Mouse (Mus musculus): ENCODE results near the gene Eif4enif1. TPM values are rescaled to one million over a fixed set of nuclear protein-coding genes. Genes with fewer than 3 reads are reported as not detected.
A peak's percentile ranks its signal among the peaks of the same experiment; 100 is the strongest.

Eif4enif1 gene
- polyA plus RNA-seq, 1 experiment from 2014 or later: 43.2 TPM

DNA sequence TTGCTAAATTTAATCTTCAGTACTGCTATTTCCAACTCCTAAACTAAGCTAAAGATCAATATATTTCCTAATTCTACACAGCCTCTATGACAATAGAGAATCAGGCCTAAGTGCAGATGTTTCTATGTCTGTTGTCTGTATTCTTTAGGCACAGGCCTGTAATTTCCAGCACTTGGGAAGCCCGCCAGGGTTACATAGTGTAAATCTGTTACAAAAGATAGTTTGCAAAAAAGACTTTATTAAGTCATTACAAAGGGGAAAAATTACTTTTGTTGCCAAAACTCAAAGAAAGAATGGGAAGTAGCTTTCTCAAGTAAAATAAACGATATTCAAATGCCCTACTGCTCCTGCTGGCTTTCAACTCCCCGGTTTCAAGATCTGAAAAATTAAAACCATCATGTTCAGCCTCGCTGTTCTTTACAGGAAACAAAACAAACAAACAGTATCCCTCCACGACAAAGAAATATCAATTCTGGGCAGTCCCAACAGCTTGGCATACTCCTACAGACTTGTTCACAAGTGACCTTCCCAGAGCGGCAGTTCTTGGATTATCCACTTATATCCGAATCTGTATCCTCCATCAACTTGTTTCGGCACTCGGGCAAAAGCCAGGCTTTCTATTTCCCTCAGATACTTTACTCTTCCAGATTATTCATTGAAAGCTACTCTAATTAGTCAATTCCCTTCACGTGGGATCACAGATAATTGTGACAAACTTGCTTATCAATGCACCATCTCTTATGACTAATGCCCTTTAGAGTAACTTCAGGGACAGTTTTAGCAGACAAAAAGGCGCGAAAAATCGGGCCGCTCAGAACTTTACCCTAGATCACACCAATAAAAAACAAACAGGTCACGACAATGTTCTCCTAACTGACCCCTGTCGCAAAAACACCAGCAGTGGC is 614 bp upstream of the Eif4enif1 start:
- H3K36me3 ChIP-seq (ENCODE audit: control insufficient read depth, insufficient read depth, low read length): peaks cover 4% of the 10 kb centered on the region; the same call in 1 of the 2 replicates
- no peaks in the 10 kb centered on the region for H3K4me1 ChIP-seq (ENCODE audit: control insufficient read depth, insufficient read depth, low read length)
- no peaks in the 10 kb centered on the region for H3K9me3 ChIP-seq (replicated peaks; ENCODE audit: control insufficient read depth, low read length)
- H3K9ac ChIP-seq (ENCODE audit: low read depth, low read length): peak overlapping the region; percentile 29
- WGBS (ENCODE audit: insufficient replicate concordance): 9% methylated on average over 16 of the region's 16 CpGs
- peak overlapping the region; percentile 16 for H3K27ac ChIP-seq (ENCODE audit: low read depth, low read length)
- peak overlapping the region; percentile 29 for H3K4me2 ChIP-seq
- H3K27me3 ChIP-seq (ENCODE audit: control insufficient read depth, insufficient read depth, low read length): no peaks in the 10 kb centered on the region
- no peak for ATAC-seq (replicated peaks; ENCODE audit: insufficient number of reproducible peaks, low FRiP score, low TSS enrichment)
- peak overlapping the region; percentile 44 for H3K4me3 ChIP-seq (ENCODE audit: low read depth, low read length)

DNA sequence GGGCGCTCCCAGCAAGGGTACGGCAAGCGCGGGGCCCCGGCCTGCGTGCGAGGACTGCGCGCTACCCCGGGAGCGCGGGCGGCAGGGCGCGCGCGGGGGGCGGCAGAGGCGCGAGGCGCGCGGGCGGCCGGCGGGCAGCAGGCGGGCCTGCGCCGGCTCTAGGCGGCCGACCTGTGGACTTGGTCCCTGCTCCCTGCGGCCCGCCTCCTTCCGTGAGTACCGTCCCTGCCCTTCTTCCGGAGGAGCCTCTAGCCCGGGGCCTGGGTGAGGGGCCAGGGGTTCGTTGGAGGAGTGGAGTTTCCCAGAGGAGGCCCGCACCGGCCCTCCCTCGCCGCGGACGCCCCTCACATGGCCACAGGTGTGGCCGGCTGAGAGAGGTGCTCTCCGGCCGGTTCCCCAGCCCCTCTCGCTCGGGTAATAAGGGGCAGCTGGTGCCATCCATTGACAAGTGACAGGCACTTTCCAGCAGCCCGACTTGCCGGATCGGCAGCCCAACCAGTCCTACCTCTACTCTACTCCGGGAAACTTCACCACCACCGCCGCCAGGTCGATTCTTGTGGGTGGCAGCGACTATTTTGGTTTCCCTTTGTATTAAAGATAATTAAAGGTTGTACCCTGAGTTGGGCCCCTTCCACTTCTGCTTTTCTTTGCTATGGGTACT is 719 bp downstream of the Eif4enif1 start:
- under 1% methylated on average over 56 of the region's 57 CpGs for WGBS (ENCODE audit: insufficient replicate concordance)
- peak overlapping the region; percentile 44 for H3K4me2 ChIP-seq
- peak; percentile 6 for ATAC-seq (replicated peaks; ENCODE audit: insufficient number of reproducible peaks, low FRiP score, low TSS enrichment)
- H3K9me3 ChIP-seq (replicated peaks; ENCODE audit: control insufficient read depth, low read length): no peaks in the 10 kb centered on the region
- H3K27me3 ChIP-seq (ENCODE audit: control insufficient read depth, insufficient read depth, low read length): no peaks in the 10 kb centered on the region
- H3K27ac ChIP-seq (ENCODE audit: low read depth, low read length): peak overlapping the region; percentile 2; the same call in 1 of the 2 replicates
- no peaks in the 10 kb centered on the region for H3K4me1 ChIP-seq (ENCODE audit: control insufficient read depth, insufficient read depth, low read length)
- H3K36me3 ChIP-seq (ENCODE audit: control insufficient read depth, insufficient read depth, low read length): peaks cover 8% of the 10 kb centered on the region
- H3K4me3 ChIP-seq (ENCODE audit: low read depth, low read length): peak overlapping the region; percentile 44
- H3K9ac ChIP-seq (ENCODE audit: low read depth, low read length): peak overlapping the region; percentile 47

DNA sequence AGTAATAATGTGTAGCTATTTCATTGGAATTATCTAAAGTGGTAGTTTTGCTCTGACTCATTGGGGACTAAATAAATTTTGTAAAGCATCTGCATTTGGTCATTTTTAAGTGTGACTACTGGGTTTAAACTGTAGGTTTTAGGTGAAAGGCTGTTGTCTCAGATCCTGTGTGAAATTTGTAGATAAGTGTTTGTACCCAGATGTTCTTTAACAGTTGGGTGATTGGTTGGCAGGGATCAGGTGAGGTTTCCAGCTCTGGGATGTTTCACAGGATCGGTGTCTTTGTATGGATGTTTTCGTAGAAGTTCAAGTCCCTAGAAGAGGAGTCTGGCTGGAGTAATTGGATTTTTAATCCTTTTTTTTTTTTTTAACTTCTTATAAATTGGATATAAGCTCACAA is 1.6 kb downstream of the Eif4enif1 start:
- H3K9me3 ChIP-seq (replicated peaks; ENCODE audit: control insufficient read depth, low read length): no peaks in the 10 kb centered on the region
- 72% methylated on average over 2 of the region's 2 CpGs for WGBS (ENCODE audit: insufficient replicate concordance)
- H3K27me3 ChIP-seq (ENCODE audit: control insufficient read depth, insufficient read depth, low read length): no peaks in the 10 kb centered on the region
- peak overlapping the region; percentile 44 for H3K4me3 ChIP-seq (ENCODE audit: low read depth, low read length)
- peaks cover 8% of the 10 kb centered on the region for H3K36me3 ChIP-seq (ENCODE audit: control insufficient read depth, insufficient read depth, low read length)
- H3K4me1 ChIP-seq (ENCODE audit: control insufficient read depth, insufficient read depth, low read length): no peaks in the 10 kb centered on the region
- peak overlapping the region; percentile 44 for H3K4me2 ChIP-seq
- ATAC-seq (replicated peaks; ENCODE audit: insufficient number of reproducible peaks, low FRiP score, low TSS enrichment): no peak
- no peak overlapping the region for H3K9ac ChIP-seq (ENCODE audit: low read depth, low read length)
- no peak overlapping the region for H3K27ac ChIP-seq (ENCODE audit: low read depth, low read length)

DNA sequence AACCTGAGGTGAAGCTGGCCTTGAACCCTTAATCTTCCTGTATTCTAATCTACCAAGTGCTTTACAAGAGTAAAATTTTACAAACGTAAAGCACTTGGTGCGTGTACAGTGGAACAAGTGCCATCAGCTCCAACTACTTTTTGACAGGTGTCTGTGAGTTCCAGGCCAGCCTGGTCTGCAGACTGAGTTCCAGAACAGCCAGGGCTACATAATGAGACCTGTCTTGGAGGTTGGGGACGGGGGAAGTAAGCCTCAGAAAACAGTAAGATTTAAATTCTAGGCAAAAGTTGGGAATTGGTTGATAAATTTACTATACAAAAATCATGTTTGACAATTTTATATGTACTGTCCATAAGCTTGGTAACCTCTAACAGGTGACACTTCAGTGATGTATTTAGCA is 3.0 kb downstream of the Eif4enif1 start:
- Histone ChIP-seq H3K4me1 (ENCODE audit: control insufficient read depth, insufficient read depth, low read length) (no peaks in the 10 kb centered on the region), H3K9me3 (replicated peaks; ENCODE audit: control insufficient read depth, low read length) (no peaks in the 10 kb centered on the region), H3K9ac (ENCODE audit: low read depth, low read length) (no peak overlapping the region), H3K4me3 (ENCODE audit: low read depth, low read length) (no peak overlapping the region), H3K4me2 (no peak overlapping the region), H3K27me3 (ENCODE audit: control insufficient read depth, insufficient read depth, low read length) (no peaks in the 10 kb centered on the region), H3K27ac (ENCODE audit: low read depth, low read length) (no peak overlapping the region), H3K36me3 (ENCODE audit: control insufficient read depth, insufficient read depth, low read length) (peaks cover 14% of the 10 kb centered on the region)
- WGBS (ENCODE audit: insufficient replicate concordance): 86% methylated on average over 3 of the region's 3 CpGs
- ATAC-seq (replicated peaks; ENCODE audit: insufficient number of reproducible peaks, low FRiP score, low TSS enrichment): no peak

DNA sequence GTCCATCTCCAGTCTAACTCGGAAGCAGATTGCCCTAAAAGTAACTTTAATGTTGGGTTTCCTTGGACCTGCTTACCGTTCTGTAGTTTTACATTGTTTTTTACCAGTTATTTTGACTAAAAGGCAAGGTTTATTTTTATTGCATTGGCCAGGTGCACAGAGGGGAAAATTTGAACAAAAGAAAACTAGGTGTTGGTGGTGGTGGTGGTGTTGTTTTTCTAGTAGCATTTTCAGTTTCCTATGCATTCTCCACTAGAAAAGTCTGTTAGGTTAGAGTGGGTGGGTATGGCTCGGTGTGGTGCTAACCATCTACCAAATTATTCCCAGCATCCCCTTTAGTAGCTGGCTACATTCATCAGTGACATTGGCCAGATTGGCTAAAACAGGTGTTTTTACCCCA is 4.6 kb downstream of the Eif4enif1 start:
- no peak for ATAC-seq (replicated peaks; ENCODE audit: insufficient number of reproducible peaks, low FRiP score, low TSS enrichment)
- Histone ChIP-seq H3K36me3 (ENCODE audit: control insufficient read depth, insufficient read depth, low read length) (peaks cover 19% of the 10 kb centered on the region), H3K27ac (ENCODE audit: low read depth, low read length) (no peak overlapping the region), H3K9me3 (replicated peaks; ENCODE audit: control insufficient read depth, low read length) (no peaks in the 10 kb centered on the region), H3K27me3 (ENCODE audit: control insufficient read depth, insufficient read depth, low read length) (no peaks in the 10 kb centered on the region), H3K4me2 (no peak overlapping the region), H3K4me1 (ENCODE audit: control insufficient read depth, insufficient read depth, low read length) (no peaks in the 10 kb centered on the region), H3K4me3 (ENCODE audit: low read depth, low read length) (no peak overlapping the region), H3K9ac (ENCODE audit: low read depth, low read length) (no peak overlapping the region)
- WGBS (ENCODE audit: insufficient replicate concordance): 92% methylated on average over 3 of the region's 3 CpGs

DNA sequence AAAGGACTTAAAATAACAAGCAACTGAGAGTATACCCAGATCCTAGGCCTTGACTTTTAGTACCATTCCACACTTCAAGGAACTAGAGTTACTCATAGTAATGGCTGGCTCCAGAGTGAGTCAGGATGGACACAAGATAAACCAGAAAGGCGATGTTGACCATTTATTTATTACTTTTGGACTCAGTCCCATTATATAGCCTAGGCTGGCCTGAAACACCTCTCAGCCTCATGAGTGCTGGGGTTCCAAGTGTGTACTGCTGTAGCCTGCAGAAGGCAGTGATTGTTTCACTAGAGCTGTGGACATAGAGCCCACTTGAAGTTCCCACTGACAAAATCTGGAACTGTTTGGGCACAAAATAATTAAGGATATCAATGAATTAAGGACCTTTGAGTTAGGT is 10.3 kb downstream of the Eif4enif1 start:
- 86% methylated on average over 1 of the region's 1 CpGs for WGBS (ENCODE audit: insufficient replicate concordance)
- Histone ChIP-seq H3K9ac (ENCODE audit: low read depth, low read length) (no peak overlapping the region), H3K27me3 (ENCODE audit: control insufficient read depth, insufficient read depth, low read length) (no peaks in the 10 kb centered on the region), H3K4me1 (ENCODE audit: control insufficient read depth, insufficient read depth, low read length) (no peaks in the 10 kb centered on the region), H3K9me3 (replicated peaks; ENCODE audit: control insufficient read depth, low read length) (no peaks in the 10 kb centered on the region), H3K36me3 (ENCODE audit: control insufficient read depth, insufficient read depth, low read length) (peaks cover 36% of the 10 kb centered on the region), H3K4me2 (no peak overlapping the region), H3K27ac (ENCODE audit: low read depth, low read length) (no peak overlapping the region), H3K4me3 (ENCODE audit: low read depth, low read length) (no peak overlapping the region)
- no peak for ATAC-seq (replicated peaks; ENCODE audit: insufficient number of reproducible peaks, low FRiP score, low TSS enrichment)

DNA sequence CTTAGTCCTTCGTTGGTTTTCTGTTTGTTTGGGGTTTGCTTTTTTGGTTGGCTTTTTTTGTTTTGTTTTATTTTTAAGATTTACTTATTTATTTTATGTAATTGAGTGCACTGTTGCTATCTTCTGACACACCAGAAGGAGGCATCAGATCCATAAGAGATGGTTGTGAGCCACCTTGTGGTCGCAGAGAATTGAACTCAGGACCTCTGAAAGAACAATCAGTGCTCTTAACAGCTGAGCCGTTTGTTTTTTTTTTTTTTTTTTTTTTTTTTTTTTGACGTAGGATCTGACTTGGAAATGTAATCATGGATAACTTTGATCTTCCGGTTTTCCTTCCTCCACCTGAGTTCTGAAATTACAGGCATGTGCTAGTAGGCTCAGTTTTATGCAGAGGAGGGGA is 20.9 kb downstream of the Eif4enif1 start:
- H3K9me3 ChIP-seq (replicated peaks; ENCODE audit: control insufficient read depth, low read length): no peaks in the 10 kb centered on the region
- H3K4me1 ChIP-seq (ENCODE audit: control insufficient read depth, insufficient read depth, low read length): no peaks in the 10 kb centered on the region
- 69% methylated on average over 5 of the region's 5 CpGs for WGBS (ENCODE audit: insufficient replicate concordance)
- H3K4me2 ChIP-seq: no peak overlapping the region
- ATAC-seq (replicated peaks; ENCODE audit: insufficient number of reproducible peaks, low FRiP score, low TSS enrichment): no peak
- H3K4me3 ChIP-seq (ENCODE audit: low read depth, low read length): no peak overlapping the region
- no peak overlapping the region for H3K9ac ChIP-seq (ENCODE audit: low read depth, low read length)
- H3K27ac ChIP-seq (ENCODE audit: low read depth, low read length): no peak overlapping the region
- H3K36me3 ChIP-seq (ENCODE audit: control insufficient read depth, insufficient read depth, low read length): peaks cover 40% of the 10 kb centered on the region
- H3K27me3 ChIP-seq (ENCODE audit: control insufficient read depth, insufficient read depth, low read length): no peaks in the 10 kb centered on the region

DNA sequence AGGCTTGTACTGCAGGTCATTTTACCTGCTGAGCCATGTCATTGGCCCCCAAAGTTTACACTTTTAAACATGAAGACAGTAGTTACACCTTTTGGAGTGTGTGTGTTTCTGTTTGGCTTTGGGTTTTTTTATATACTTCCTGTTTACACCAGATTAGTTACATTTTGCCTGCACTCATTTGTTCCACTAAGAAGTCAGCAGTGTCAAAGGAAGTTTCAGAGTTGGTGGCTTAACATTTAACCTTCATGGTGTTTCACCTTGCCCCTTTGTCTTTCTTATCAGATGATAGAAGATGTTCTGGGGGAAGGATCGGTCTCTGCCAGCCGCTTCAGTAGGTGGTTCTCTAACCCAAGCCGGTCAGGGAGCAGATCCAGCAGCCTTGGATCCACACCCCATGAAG is 24.9 kb downstream of the Eif4enif1 start:
- Histone ChIP-seq H3K4me3 (ENCODE audit: low read depth, low read length) (no peak overlapping the region), H3K27ac (ENCODE audit: low read depth, low read length) (no peak overlapping the region), H3K9ac (ENCODE audit: low read depth, low read length) (no peak overlapping the region), H3K36me3 (ENCODE audit: control insufficient read depth, insufficient read depth, low read length) (peaks cover 46% of the 10 kb centered on the region), H3K4me1 (ENCODE audit: control insufficient read depth, insufficient read depth, low read length) (no peaks in the 10 kb centered on the region), H3K4me2 (no peak overlapping the region), H3K27me3 (ENCODE audit: control insufficient read depth, insufficient read depth, low read length) (no peaks in the 10 kb centered on the region), H3K9me3 (replicated peaks; ENCODE audit: control insufficient read depth, low read length) (no peaks in the 10 kb centered on the region)
- ATAC-seq (replicated peaks; ENCODE audit: insufficient number of reproducible peaks, low FRiP score, low TSS enrichment): no peak
- 91% methylated on average over 3 of the region's 3 CpGs for WGBS (ENCODE audit: insufficient replicate concordance)
